Mouse (Mus musculus) hindbrain, embryonic 11.5 days (tissue): ENCODE measurements around the gene Brix1. TPM values are rescaled to one million over a fixed set of nuclear protein-coding genes. Genes with fewer than 3 reads are reported as not detected.
"Not testable (repeated sequence)": the region's sequence is repeated elsewhere in the genome, so short reads cannot be mapped to it uniquely, and the experiment has no call there.

ENCODE experiments used
- ATAC-seq: fragments of 200-750 bp; cut with Nextera tagmentation; 2 replicates; pipeline ENCODE4 v1.8.0; 2017; ENCODE audit warnings: mild to moderate bottlenecking, moderate TSS enrichment, moderate library complexity; ENCODE audit not compliant: low FRiP score
- DNase-seq: peaks from one replicate; pipeline ENCODE4 v3.0.0-alpha.2; 2015; ENCODE audit warnings: low spot score
- H3K27ac ChIP-seq: fragments of 300-500 bp; sonication (generic); 2 replicates; pipeline ENCODE4 v1.5.1; 2014; ENCODE audit warnings: mild to moderate bottlenecking, low read depth, low read length
- H3K27me3 ChIP-seq: fragments of 300-500 bp; sonication (generic); 2 replicates; pipeline ENCODE4 v1.6.1; 2014; ENCODE audit warnings: mild to moderate bottlenecking, low read length, moderate library complexity, mixed read lengths; ENCODE audit not compliant: control insufficient read depth, insufficient read depth
- H3K36me3 ChIP-seq: fragments of 300-500 bp; sonication (generic); 2 replicates; pipeline ENCODE4 v1.6.1; 2014; ENCODE audit warnings: mild to moderate bottlenecking, low read length, moderate library complexity, mixed read lengths; ENCODE audit not compliant: control insufficient read depth, insufficient read depth
- H3K4me1 ChIP-seq: fragments of 300-500 bp; sonication (generic); replicated peaks from 2 replicates; pipeline ENCODE4 v1.6.1; 2014; ENCODE audit warnings: low read length, mixed read lengths; ENCODE audit not compliant: control insufficient read depth, insufficient read depth
- H3K4me2 ChIP-seq: fragments of 300-500 bp; sonication (generic); replicated peaks from 2 replicates; pipeline ENCODE4 v1.6.1; 2014; ENCODE audit warnings: mild to moderate bottlenecking, low read depth, low read length
- H3K4me3 ChIP-seq: fragments of 300-500 bp; sonication (generic); 2 replicates; pipeline ENCODE4 v1.5.1; 2014; ENCODE audit warnings: low read depth, low read length
- H3K9ac ChIP-seq: fragments of 300-500 bp; sonication (generic); 2 replicates; pipeline ENCODE4 v1.6.1; 2014; ENCODE audit warnings: low read depth, low read length
- H3K9me3 ChIP-seq: fragments of 300-500 bp; sonication (generic); 2 replicates; pipeline ENCODE4 v1.6.1; 2016; ENCODE audit warnings: low read length; ENCODE audit not compliant: control insufficient read depth
- WGBS: fragments of 180-500 bp; shearing (Covaris S2); extraction: QIAGEN DNeasy Blood & Tissue Kit; methylation state at CpG from one replicate; pipeline ENCODE4 v1.1.7; 2014; 5-methylcytosine and 5-hydroxymethylcytosine counted together
- polyA plus RNA-seq: library from polyadenylated mRNA; unstranded; fragments of >200 nt; fragmentation: Nextera tagmentation; extraction: Ambion mirVana; gene quantifications from 2 replicates; pipeline ENCODE4 v1.2.1, GENCODE M21; 2014

Gene Brix1
- 126 and 130 TPM in 2 replicates for polyA plus RNA-seq

DNA sequence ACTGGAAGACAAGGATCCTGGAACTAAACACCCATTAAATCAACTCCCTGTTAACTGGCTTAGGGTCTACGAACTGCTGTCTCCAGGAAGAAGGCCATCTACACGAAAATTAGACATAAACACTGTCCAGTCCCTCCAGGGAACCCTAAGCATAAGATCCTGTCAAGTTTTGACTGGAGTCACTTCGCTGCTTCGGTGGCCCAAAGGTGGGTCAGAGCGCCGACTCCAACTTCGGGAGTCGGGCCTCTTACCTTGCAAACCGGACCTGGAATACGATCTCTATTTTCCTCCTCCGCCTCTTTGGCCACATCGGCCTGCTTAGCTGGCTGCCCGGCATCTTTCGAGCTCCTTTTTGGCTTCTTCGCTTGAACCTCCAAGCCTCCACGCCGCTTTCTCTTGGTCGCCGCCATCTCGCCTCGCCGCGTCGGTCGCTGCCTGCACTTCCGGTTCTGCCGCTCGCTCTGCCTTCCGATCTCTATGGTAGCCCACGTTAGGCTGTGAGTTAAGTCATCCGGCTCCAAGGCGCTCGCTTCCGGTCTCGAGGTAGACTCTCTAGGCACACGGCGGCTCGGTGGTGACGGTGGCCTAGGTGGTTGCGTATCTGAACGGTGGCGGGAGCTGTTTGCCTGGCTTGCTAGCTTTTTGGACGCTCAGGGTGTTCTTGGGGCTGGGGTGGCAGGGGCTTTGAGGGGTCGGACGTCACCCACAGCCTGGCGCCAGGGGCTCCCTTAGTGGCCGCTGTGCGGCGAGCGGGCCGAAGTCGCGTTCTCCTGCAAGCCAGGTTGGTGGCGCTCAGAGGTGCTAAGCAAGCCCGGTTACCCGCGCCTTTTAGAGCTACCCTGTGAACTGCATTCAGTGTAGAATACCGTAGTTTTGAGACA is at the start of gene Brix1, which contains the start of gene Rad1:
Gene Brix1, minus strand, starts transcription at position 464 of the 881 bp plus-strand sequence.
Gene Rad1, plus strand, starts transcription at position 535 of the 881 bp plus-strand sequence.
- Histone ChIP-seq H3K4me3 (peak within 1 kb of the TSS; percentile 67), H3K9ac (peak within 1 kb of the TSS; percentile 72), H3K4me2 (peak within 1 kb of the TSS; percentile 61), H3K36me3 (no peaks in the 10 kb centered on the region), H3K4me1 (no peaks in the 10 kb centered on the region), H3K9me3 (no peaks in the 10 kb centered on the region), H3K27me3 (no peaks in the 10 kb centered on the region), H3K27ac (peak within 1 kb of the TSS; percentile 12; the same call in 1 of the 2 replicates)
- WGBS, result under 1% methylated on average over 58 of the region's 58 CpGs
- ATAC-seq (peak; percentile 99), DNase-seq (peak; percentile 95)

GRCm38 (mm10) chr15:10534591-10534990 is 48.8 kb upstream of the Brix1 start:
- no peak overlapping the region for H3K4me3 ChIP-seq
- no peaks in the 10 kb centered on the region for H3K4me1 ChIP-seq
- H3K36me3 ChIP-seq, result no peaks in the 10 kb centered on the region
- no peak for ATAC-seq
- WGBS, result 88% methylated on average over 5 of the region's 5 CpGs
- H3K9ac ChIP-seq, result no peak overlapping the region
- H3K4me2 ChIP-seq, result no peak overlapping the region
- DNase-seq, result no peak
- H3K27ac ChIP-seq, result no peak overlapping the region
- no peaks in the 10 kb centered on the region for H3K9me3 ChIP-seq
- H3K27me3 ChIP-seq, result no peaks in the 10 kb centered on the region

GRCm38 (mm10) chr15:10533361-10533760 is 47.6 kb upstream of the Brix1 start:
- H3K4me2 ChIP-seq, H3K4me3 ChIP-seq, DNase-seq, H3K27me3 ChIP-seq, H3K36me3 ChIP-seq, H3K9ac ChIP-seq, H3K27ac ChIP-seq, H3K9me3 ChIP-seq, H3K4me1 ChIP-seq, ATAC-seq: not testable (repeated sequence)
- WGBS, result 91% methylated on average over 10 of the region's 10 CpGs

- no peak overlapping the region for H3K4me2 ChIP-seq
- no peak overlapping the region for H3K27ac ChIP-seq
- H3K27me3 ChIP-seq, result no peaks in the 10 kb centered on the region
- ATAC-seq, result no peak
- 93% methylated on average over 4 of the region's 4 CpGs for WGBS
- H3K36me3 ChIP-seq, result no peaks in the 10 kb centered on the region
- no peak overlapping the region for H3K4me3 ChIP-seq
- no peaks in the 10 kb centered on the region for H3K9me3 ChIP-seq
- no peaks in the 10 kb centered on the region for H3K4me1 ChIP-seq
- H3K9ac ChIP-seq, result no peak overlapping the region
- DNase-seq, result no peak
Observed at GRCm38 (mm10) chr15:10531352-10531751, 45.6 kb upstream of the Brix1 start.

GRCm38 (mm10) chr15:10525896-10526295 is 40.1 kb upstream of the Brix1 start:
- ATAC-seq, result no peak
- H3K27me3 ChIP-seq, result no peaks in the 10 kb centered on the region
- H3K4me1 ChIP-seq, result no peaks in the 10 kb centered on the region
- no peak overlapping the region for H3K9ac ChIP-seq
- no peaks in the 10 kb centered on the region for H3K36me3 ChIP-seq
- WGBS, result 83% methylated on average over 1 of the region's 1 CpGs
- no peak for DNase-seq
- no peak overlapping the region for H3K27ac ChIP-seq
- no peak overlapping the region for H3K4me3 ChIP-seq
- H3K9me3 ChIP-seq, result no peaks in the 10 kb centered on the region
- H3K4me2 ChIP-seq, result no peak overlapping the region

- WGBS, result 87% methylated on average over 7 of the region's 7 CpGs
- Histone ChIP-seq H3K27ac (no peak overlapping the region), H3K4me3 (no peak overlapping the region), H3K27me3 (no peaks in the 10 kb centered on the region), H3K4me1 (no peaks in the 10 kb centered on the region), H3K9me3 (no peaks in the 10 kb centered on the region), H3K9ac (no peak overlapping the region), H3K36me3 (no peaks in the 10 kb centered on the region), H3K4me2 (no peak overlapping the region)
- no peak for ATAC-seq
- DNase-seq, result no peak
Observed at GRCm38 (mm10) chr15:10515166-10515565, 29.4 kb upstream of the Brix1 start.

- H3K4me2 ChIP-seq, result no peak overlapping the region
- no peak overlapping the region for H3K27ac ChIP-seq
- H3K9me3 ChIP-seq, result no peaks in the 10 kb centered on the region
- H3K36me3 ChIP-seq, result no peaks in the 10 kb centered on the region
- DNase-seq (no peak), ATAC-seq (no peak)
- 69% methylated on average over 11 of the region's 11 CpGs for WGBS
- H3K27me3 ChIP-seq, result no peaks in the 10 kb centered on the region
- no peak overlapping the region for H3K9ac ChIP-seq
- H3K4me3 ChIP-seq, result no peak overlapping the region
- H3K4me1 ChIP-seq, result no peaks in the 10 kb centered on the region
Observed at GRCm38 (mm10) chr15:10506099-10506498, 20.4 kb upstream of the Brix1 start.

DNA sequence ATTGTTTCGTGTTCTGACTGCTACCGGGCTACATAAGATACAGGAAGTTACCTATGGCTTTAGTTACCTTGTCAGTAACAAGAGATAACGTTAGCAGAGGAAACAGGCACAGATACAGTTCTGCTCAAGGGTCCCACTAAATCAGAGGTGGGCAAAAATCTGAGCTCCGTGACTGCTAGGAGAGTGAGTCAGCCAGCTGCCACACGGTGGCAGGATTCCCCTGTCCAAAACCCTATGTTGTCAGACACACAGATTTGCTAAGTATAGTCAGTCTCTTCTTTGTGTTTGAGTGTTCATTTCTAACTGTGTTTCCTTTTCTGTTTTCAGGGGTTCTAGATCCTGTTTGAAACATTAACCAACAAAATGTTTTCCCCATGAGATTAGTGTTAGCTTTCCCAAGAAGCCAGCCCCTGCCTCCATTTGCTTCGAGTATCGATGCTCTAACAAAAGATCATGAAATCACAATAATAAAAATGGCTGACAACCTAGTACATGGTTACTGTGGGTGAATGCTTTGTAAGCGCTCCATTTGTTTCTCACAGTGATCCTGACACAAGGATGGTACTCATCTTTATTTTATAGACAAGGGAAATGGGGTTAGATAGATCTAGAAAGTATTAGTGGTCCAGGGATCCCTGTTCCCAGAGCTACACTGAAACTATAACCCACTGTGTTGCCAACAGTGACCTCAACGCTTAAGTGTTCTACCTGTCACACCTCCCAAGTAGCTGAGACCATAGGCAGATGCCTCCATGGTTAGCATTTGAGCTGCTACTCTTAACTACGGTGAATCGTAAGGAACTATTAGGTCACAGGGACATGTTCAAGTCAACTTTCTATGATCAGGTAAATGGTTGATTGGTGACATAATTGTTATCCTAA is 15.3 kb upstream of the Brix1 start:
- DNase-seq, result peak; percentile 79
- Histone ChIP-seq H3K36me3 (no peaks in the 10 kb centered on the region), H3K27ac (no peak overlapping the region), H3K9ac (no peak overlapping the region), H3K4me3 (no peak overlapping the region), H3K4me1 (no peaks in the 10 kb centered on the region), H3K9me3 (no peaks in the 10 kb centered on the region), H3K4me2 (no peak overlapping the region), H3K27me3 (no peaks in the 10 kb centered on the region)
- ATAC-seq, result peak; percentile 76
- WGBS, result 62% methylated on average over 11 of the region's 11 CpGs
